ENCODE assay signal across 15 mouse cellular contexts in genomic region chr15:85167086-85167679, GRCm38 (mm10). TPM values are rescaled to one million over a fixed set of nuclear protein-coding genes. Genes with fewer than 3 reads are reported as not detected.
DNase-seq lines count a peak whose midpoint lies in the region; ATAC-seq lines count a peak whose summit lies in the region.
"Had no signal": no experiment of that assay in that cellular context is flagged by ENCODE, and none has a peak within 500 bp of the region (broad histone marks: within the 10 kb centered on the region; RNA-seq: fewer than 3 reads in every experiment).

No protein-coding gene starts in this region.

- 45% methylated on average over 12 of the region's 12 CpGs for whole genome bisulfite sequencing in forebrain, embryonic 13.5 days
- WGBS in limb, embryonic 13.5 days = 21% methylated on average over 12 of the region's 12 CpGs

- no peak overlapping the region for H3K27ac ChIP-seq in forebrain, embryonic 13.5 days
- H3K27ac ChIP-seq in limb, embryonic 13.5 days = peak overlapping the region; percentile 93
- H3K27ac ChIP-seq: liver, embryonic 13.5 days had no signal

- H3K27me3 ChIP-seq in forebrain, embryonic 13.5 days = no peaks in the 10 kb centered on the region
- no peaks in the 10 kb centered on the region for H3K27me3 ChIP-seq in limb, embryonic 13.5 days
- H3K27me3 ChIP-seq: liver, embryonic 13.5 days had no signal

- H3K4me1 ChIP-seq in forebrain, embryonic 13.5 days = peaks cover 18% of the 10 kb centered on the region
- peaks cover 55% of the 10 kb centered on the region for H3K4me1 ChIP-seq in limb, embryonic 13.5 days
- H3K4me1 ChIP-seq: liver, embryonic 13.5 days had no signal

- no peak overlapping the region for H3K9ac ChIP-seq in forebrain, embryonic 13.5 days
- no peak overlapping the region; the same call in 1 of the 2 replicates for H3K9ac ChIP-seq in limb, embryonic 13.5 days
- H3K9ac ChIP-seq: liver, embryonic 13.5 days had no signal

- DNase-seq in gastrocnemius, adult 18-20 months (ENCODE audit: low spot score) = peak; percentile 38
- no peak for DNase-seq in gastrocnemius, postnatal 10 days
- peak; percentile 25 for DNase-seq in MN1 (ENCODE audit: low spot score)
- DNase-seq in frontal cortex, postnatal 14 days (ENCODE audit: low spot score in 2 of 2) = no peak
- DNase-seq in spleen, postnatal 14 days (ENCODE audit: low spot score in 2 of 2) = no peak
- DNase-seq: B cell, adult 2 months; heart, postnatal 14 days; liver, embryonic 13.5 days had no signal

- peak overlapping the region; percentile 25; the same call in 1 of the 2 replicates for H3K4me2 ChIP-seq in forebrain, embryonic 13.5 days
- H3K4me2 ChIP-seq in limb, embryonic 13.5 days (replicated peaks) = peak overlapping the region; percentile 49
- H3K4me2 ChIP-seq: liver, embryonic 13.5 days had no signal

- H3K9me3 ChIP-seq in forebrain, embryonic 13.5 days (replicated peaks) = no peaks in the 10 kb centered on the region
- no peaks in the 10 kb centered on the region for H3K9me3 ChIP-seq in limb, embryonic 13.5 days
- H3K9me3 ChIP-seq: liver, embryonic 13.5 days had no signal

- H3K36me3 ChIP-seq in forebrain, embryonic 13.5 days (ENCODE audit: poor library complexity, severe bottlenecking) = no peaks in the 10 kb centered on the region
- no peaks in the 10 kb centered on the region for H3K36me3 ChIP-seq in limb, embryonic 13.5 days
- H3K36me3 ChIP-seq: liver, embryonic 13.5 days had no signal

- no peak for ATAC-seq in forebrain, embryonic 13.5 days
- ATAC-seq in limb, embryonic 13.5 days (ENCODE audit: low FRiP score, low read depth) = no peak
- ATAC-seq in megakaryocyte progenitor cell, adult 5-6 weeks (replicated peaks; ENCODE audit: poor library complexity) = no peak

- H3K4me3 ChIP-seq in forebrain, embryonic 13.5 days = no peak overlapping the region
- no peak overlapping the region for H3K4me3 ChIP-seq in limb, embryonic 13.5 days
- H3K4me3 ChIP-seq: liver, embryonic 13.5 days had no signal

RNA-seq across cellular contexts. Expression of gene Ribc2, which starts 35.3 kb away (rescaled TPM):
- total RNA-seq in gastrocnemius, adult 18-20 months (2021) = not detected
- not detected for total RNA-seq in gastrocnemius, postnatal 10 days (2021)
- 0.65 and 0.78 TPM in 2 replicates for polyA plus RNA-seq in forebrain, embryonic 13.5 days (2015; fragmentation: Nextera tagmentation; extraction: Ambion mirVana)
- 0.83 and 1.3 TPM in 2 replicates for polyA plus RNA-seq in limb, embryonic 13.5 days (2015; fragmentation: Nextera tagmentation; extraction: Ambion mirVana)
- not detected in 2 replicates for total RNA-seq in megakaryocyte progenitor cell, adult 5-6 weeks (2015)
- not detected in 2 replicates for total RNA-seq in megakaryocyte progenitor cell, adult 5-6 weeks (2017)
- total RNA-seq: heart, postnatal 14 days; megakaryocyte-erythroid progenitor cell, adult 5-6 weeks; MEL; neutrophil, adult 5-6 weeks had no signal
- polyA plus RNA-seq: liver, embryonic 13.5 days had no signal

RNA-seq across cellular contexts. Expression of gene Smc1b, which starts 35.4 kb away (rescaled TPM):
- total RNA-seq in gastrocnemius, adult 18-20 months (2021) = not detected
- total RNA-seq in gastrocnemius, postnatal 10 days (2021) = under 1 TPM in 1 of 2 experiments, not detected in 1; 0.34 TPM
- polyA plus RNA-seq in forebrain, embryonic 13.5 days (2015; fragmentation: Nextera tagmentation; extraction: Ambion mirVana) = 0.13 and 0.21 TPM in 2 replicates
- 0.18 and 0.24 TPM in 2 replicates for polyA plus RNA-seq in limb, embryonic 13.5 days (2015; fragmentation: Nextera tagmentation; extraction: Ambion mirVana)
- not detected in 2 replicates for total RNA-seq in megakaryocyte progenitor cell, adult 5-6 weeks (2015)
- total RNA-seq in megakaryocyte progenitor cell, adult 5-6 weeks (2017) = not detected in 2 replicates
- total RNA-seq: megakaryocyte-erythroid progenitor cell, adult 5-6 weeks; MEL; neutrophil, adult 5-6 weeks had no signal
- polyA plus RNA-seq: gonadal fat pad, adult 2 months had no signal

RNA-seq across cellular contexts. Expression of gene Fbln1, which starts 38.6 kb away (rescaled TPM):
- total RNA-seq in gastrocnemius, adult 18-20 months (2021) = 10 to 100 TPM in 1 of 2 experiments, 1 to 10 TPM in 1; 8.5 to 11.1 TPM
- total RNA-seq in gastrocnemius, postnatal 10 days (2021) = 10 to 100 TPM; 18.7 to 23.4 TPM
- 62.1 and 63.3 TPM in 2 replicates for polyA plus RNA-seq in forebrain, embryonic 13.5 days (2015; fragmentation: Nextera tagmentation; extraction: Ambion mirVana)
- 217 and 232 TPM in 2 replicates for polyA plus RNA-seq in limb, embryonic 13.5 days (2015; fragmentation: Nextera tagmentation; extraction: Ambion mirVana)
- 0.42 and 0.47 TPM in 2 replicates for total RNA-seq in megakaryocyte progenitor cell, adult 5-6 weeks (2015)
- total RNA-seq in megakaryocyte progenitor cell, adult 5-6 weeks (2017) = 0.24 and 0.37 TPM in 2 replicates
- total RNA-seq: megakaryocyte-erythroid progenitor cell, adult 5-6 weeks; MEL; neutrophil, adult 5-6 weeks had no signal

Comparison
In these comparisons a context has a peak if more than half of its experiments do, and no peak if none do; other contexts are left out.
1. DNase-seq: peak in gastrocnemius, adult 18-20 months (single experiment) and MN1 (single experiment); none in gastrocnemius, postnatal 10 days (single experiment), frontal cortex, postnatal 14 days (0 of 2) and spleen, postnatal 14 days (0 of 2).
2. RNA of gene Fbln1, which starts 38.6 kb away (total RNA-seq): 18.7 to 23.4 TPM in gastrocnemius, postnatal 10 days and 8.5 to 11.1 TPM in gastrocnemius, adult 18-20 months; 0.24 to 0.47 TPM in megakaryocyte progenitor cell, adult 5-6 weeks; every median in the first group is over 4 times any median in the second.